Mouse (Mus musculus): ENCODE results near the gene Pafah1b2.

- TF ChIP-seq CTCF (IDR thresholded peaks at IDR 0.05; ENCODE audit: low read depth, low read length) (no peak), EP300 (IDR thresholded peaks at IDR 0.05; ENCODE audit: insufficient read depth, low read depth, low read length) (no peak), POLR2A (IDR thresholded peaks at IDR 0.05; ENCODE audit: insufficient read depth, low read length) (no peak)
These were observed 11.1 kb upstream of the Pafah1b2 start for GRCm38 (mm10) chr9:46023591-46023990.
